Mouse (Mus musculus) lung, adult 2 months (tissue): ENCODE results near the gene Sptlc2.

Experiments used
- CTCF ChIP-seq: fragments of 200-500 bp; IDR thresholded peaks from 2 replicates; pipeline ENCODE4 v1.5.1; 2011; ENCODE audit warnings: mild to moderate bottlenecking, low read length, control low read depth; ENCODE audit not compliant: insufficient read depth
- POLR2A ChIP-seq: fragments of 200-500 bp; IDR thresholded peaks from 2 replicates; pipeline ENCODE4 v1.6.1; 2011; ENCODE audit warnings: low read depth, mild to moderate bottlenecking, control low read depth, low read length, borderline replicate concordance; ENCODE audit errors: extremely low read depth

- peak; percentile 93 for TF ChIP-seq POLR2A
- TF ChIP-seq CTCF = no peak
Measured at GRCm38 (mm10) chr12:87266108-87266826, 121.9 kb downstream of the Sptlc2 start, which contains the start of the genes Vipas39 and Ahsa1.
